Mouse (Mus musculus): Measurements from ENCODE around the gene Ccm2l.

DNA sequence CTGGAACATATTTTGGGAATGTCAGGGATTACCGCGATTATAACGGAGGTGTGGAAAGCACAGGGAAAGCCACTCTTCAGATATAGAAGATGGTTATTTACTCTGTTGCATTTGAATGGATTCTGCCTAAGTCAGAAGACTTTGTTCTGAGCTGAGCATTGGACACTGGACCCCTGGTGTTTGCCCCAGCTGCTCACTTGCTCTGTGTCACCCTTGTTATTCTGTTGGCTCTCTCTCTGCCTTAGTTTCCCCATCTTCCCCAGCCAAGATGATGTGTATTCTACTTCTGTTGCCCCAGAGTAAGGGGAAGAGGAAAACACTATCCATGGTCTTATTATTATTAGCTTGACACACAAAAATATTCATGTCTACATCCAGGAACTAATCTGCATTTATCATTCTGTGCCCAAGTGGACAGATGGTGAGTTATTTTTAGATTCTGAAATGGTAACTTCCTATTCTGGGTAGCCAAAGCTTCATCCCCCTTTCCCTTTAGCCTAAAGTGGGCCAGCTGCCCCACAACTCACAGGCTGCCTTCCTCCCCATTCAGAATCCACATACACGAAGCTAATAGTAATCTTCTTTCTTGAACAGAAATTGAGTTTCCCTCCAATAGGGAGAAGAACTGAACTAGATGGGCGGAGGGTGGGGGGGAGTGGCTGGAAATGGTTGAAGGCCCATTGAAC is 32.1 kb upstream of the Ccm2l start:
- TF ChIP-seq CTCF (IDR thresholded peaks at IDR 0.05; ENCODE audit: insufficient read depth, low read length) (no peak), POLR2A (IDR thresholded peaks at IDR 0.05; ENCODE audit: borderline replicate concordance, extremely low read depth, low read depth, low read length) (no peak)

Measured in lung, adult 2 months (tissue).